Mouse (Mus musculus): Measurements from ENCODE around the gene Kdr. TPM values are rescaled to one million over a fixed set of nuclear protein-coding genes. Genes with fewer than 3 reads are reported as not detected.

Gene Kdr
- polyA plus RNA-seq, 1 experiment from 2014 or later, result 28.0 TPM

DNA sequence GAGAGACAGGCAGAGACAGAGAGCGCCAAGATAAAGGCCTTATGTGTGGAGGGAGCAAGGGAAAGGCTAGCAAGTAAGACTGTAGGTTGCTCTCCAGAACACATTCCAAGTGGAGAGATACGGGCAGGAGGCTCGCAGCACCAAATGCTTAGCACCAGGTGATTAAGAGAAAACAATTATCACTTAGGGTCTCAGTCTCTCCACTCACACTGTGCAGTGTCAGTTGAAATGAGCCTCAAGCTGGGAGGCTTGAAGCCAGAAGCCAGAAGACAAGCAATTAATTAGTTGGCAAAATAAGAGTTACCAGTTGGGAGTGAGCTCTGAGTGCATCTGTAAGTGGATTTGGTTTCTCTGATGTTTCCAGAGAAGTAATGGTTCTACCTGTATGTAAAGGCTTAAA is 24.0 kb downstream of the Kdr start:
- DNase-seq (ENCODE audit: low spot score) (no peak), ATAC-seq (replicated peaks; ENCODE audit: low FRiP score) (no peak)
- Histone ChIP-seq H3K27ac (ENCODE audit: low read depth, low read length) (no peak overlapping the region), H3K4me2 (no peak overlapping the region), H3K4me3 (ENCODE audit: low read depth, low read length) (no peak overlapping the region), H3K9me3 (ENCODE audit: control insufficient read depth, low read length) (no peaks in the 10 kb centered on the region), H3K27me3 (replicated peaks; ENCODE audit: control insufficient read depth, insufficient read depth, low read length) (no peaks in the 10 kb centered on the region), H3K4me1 (replicated peaks; ENCODE audit: control insufficient read depth, insufficient read depth, low read length) (no peaks in the 10 kb centered on the region), H3K36me3 (ENCODE audit: control insufficient read depth, insufficient read depth, low read length) (no peaks in the 10 kb centered on the region; the same call in 1 of the 2 replicates), H3K9ac (ENCODE audit: low read depth, low read length) (no peak overlapping the region)
- WGBS, result 72% methylated on average over 3 of the region's 3 CpGs

- H3K27ac ChIP-seq (ENCODE audit: low read depth, low read length), result no peak overlapping the region
- no peaks in the 10 kb centered on the region; the same call in 1 of the 2 replicates for H3K36me3 ChIP-seq (ENCODE audit: control insufficient read depth, insufficient read depth, low read length)
- no peaks in the 10 kb centered on the region for H3K9me3 ChIP-seq (ENCODE audit: control insufficient read depth, low read length)
- H3K4me2 ChIP-seq, result no peak overlapping the region
- H3K4me3 ChIP-seq (ENCODE audit: low read depth, low read length), result no peak overlapping the region
- ATAC-seq (replicated peaks; ENCODE audit: low FRiP score), result no peak
- no peak for DNase-seq (ENCODE audit: low spot score)
- no peaks in the 10 kb centered on the region for H3K27me3 ChIP-seq (replicated peaks; ENCODE audit: control insufficient read depth, insufficient read depth, low read length)
- no peaks in the 10 kb centered on the region for H3K4me1 ChIP-seq (replicated peaks; ENCODE audit: control insufficient read depth, insufficient read depth, low read length)
- WGBS, result 86% methylated on average over 8 of the region's 8 CpGs
- no peak overlapping the region for H3K9ac ChIP-seq (ENCODE audit: low read depth, low read length)
These were observed 26.0 kb downstream of the Kdr start for GRCm38 (mm10) chr5:75952131-75952795.

DNA sequence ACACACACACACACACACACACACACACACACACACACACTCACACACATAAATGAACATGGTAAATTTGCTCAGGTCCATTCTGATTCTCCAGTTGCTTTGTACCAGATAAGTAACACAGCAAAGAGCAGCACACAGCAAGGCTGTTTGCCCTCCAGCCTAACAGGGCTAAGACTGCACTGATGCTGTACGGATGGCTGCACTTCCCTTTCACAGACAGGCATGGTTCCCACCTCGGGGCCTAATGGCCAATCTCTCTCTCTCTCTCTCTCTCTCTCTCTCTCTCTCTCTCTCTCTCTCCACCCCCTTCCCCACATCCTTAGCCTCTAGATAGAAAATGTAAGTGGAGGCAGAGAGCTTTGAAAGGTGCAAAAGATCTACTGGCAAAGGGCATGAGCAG is 27.4 kb downstream of the Kdr start:
- Histone ChIP-seq H3K27me3 (replicated peaks; ENCODE audit: control insufficient read depth, insufficient read depth, low read length) (no peaks in the 10 kb centered on the region), H3K27ac (ENCODE audit: low read depth, low read length) (no peak overlapping the region), H3K4me3 (ENCODE audit: low read depth, low read length) (no peak overlapping the region), H3K36me3 (ENCODE audit: control insufficient read depth, insufficient read depth, low read length) (no peaks in the 10 kb centered on the region; the same call in 1 of the 2 replicates), H3K4me2 (no peak overlapping the region), H3K9ac (ENCODE audit: low read depth, low read length) (no peak overlapping the region), H3K4me1 (replicated peaks; ENCODE audit: control insufficient read depth, insufficient read depth, low read length) (no peaks in the 10 kb centered on the region), H3K9me3 (ENCODE audit: control insufficient read depth, low read length) (no peaks in the 10 kb centered on the region)
- no peak for DNase-seq (ENCODE audit: low spot score)
- 59% methylated on average over 2 of the region's 2 CpGs for WGBS
- ATAC-seq (replicated peaks; ENCODE audit: low FRiP score), result no peak

- no peak for DNase-seq (ENCODE audit: low spot score)
- Histone ChIP-seq H3K27ac (ENCODE audit: low read depth, low read length) (no peak overlapping the region), H3K9ac (ENCODE audit: low read depth, low read length) (no peak overlapping the region), H3K27me3 (replicated peaks; ENCODE audit: control insufficient read depth, insufficient read depth, low read length) (no peaks in the 10 kb centered on the region), H3K9me3 (ENCODE audit: control insufficient read depth, low read length) (no peaks in the 10 kb centered on the region), H3K4me1 (replicated peaks; ENCODE audit: control insufficient read depth, insufficient read depth, low read length) (no peaks in the 10 kb centered on the region), H3K36me3 (ENCODE audit: control insufficient read depth, insufficient read depth, low read length) (no peaks in the 10 kb centered on the region), H3K4me2 (no peak overlapping the region), H3K4me3 (ENCODE audit: low read depth, low read length) (no peak overlapping the region)
- 78% methylated on average over 4 of the region's 4 CpGs for WGBS
- ATAC-seq (replicated peaks; ENCODE audit: low FRiP score), result no peak
These were observed 32.9 kb downstream of the Kdr start for GRCm38 (mm10) chr5:75945394-75945793.

DNA sequence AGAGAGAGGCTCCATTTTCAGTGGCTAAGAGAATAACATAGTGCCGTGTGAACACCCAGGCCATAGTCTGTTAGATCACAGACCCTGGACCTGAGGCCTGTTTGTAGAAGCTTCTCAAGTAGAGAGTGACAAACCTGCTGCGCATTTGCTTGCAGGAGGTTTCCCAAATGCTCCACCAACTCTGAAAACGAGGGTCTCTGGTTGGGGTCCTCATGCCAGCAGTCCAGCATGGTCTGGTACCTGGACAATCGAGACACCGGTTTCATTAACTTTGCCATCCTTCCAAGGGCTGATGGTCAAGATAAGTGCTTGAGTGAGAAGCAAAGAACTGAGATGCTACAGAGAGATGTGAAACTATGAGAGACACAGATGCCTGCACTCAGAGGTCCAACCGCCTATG is 35.0 kb downstream of the Kdr start:
- H3K36me3 ChIP-seq (ENCODE audit: control insufficient read depth, insufficient read depth, low read length), result no peaks in the 10 kb centered on the region
- no peak overlapping the region for H3K4me2 ChIP-seq
- no peak for DNase-seq (ENCODE audit: low spot score)
- no peaks in the 10 kb centered on the region; the same call in 1 of the 2 replicates for H3K27me3 ChIP-seq (replicated peaks; ENCODE audit: control insufficient read depth, insufficient read depth, low read length)
- no peaks in the 10 kb centered on the region for H3K9me3 ChIP-seq (ENCODE audit: control insufficient read depth, low read length)
- ATAC-seq (replicated peaks; ENCODE audit: low FRiP score), result no peak
- WGBS, result 89% methylated on average over 6 of the region's 6 CpGs
- H3K9ac ChIP-seq (ENCODE audit: low read depth, low read length), result no peak overlapping the region
- H3K4me3 ChIP-seq (ENCODE audit: low read depth, low read length), result no peak overlapping the region
- H3K4me1 ChIP-seq (replicated peaks; ENCODE audit: control insufficient read depth, insufficient read depth, low read length), result peaks cover 3% of the 10 kb centered on the region; the same call in 1 of the 2 replicates
- H3K27ac ChIP-seq (ENCODE audit: low read depth, low read length), result no peak overlapping the region

- Histone ChIP-seq H3K4me1 (replicated peaks; ENCODE audit: control insufficient read depth, insufficient read depth, low read length) (peaks cover 3% of the 10 kb centered on the region; the same call in 1 of the 2 replicates), H3K4me3 (ENCODE audit: low read depth, low read length) (no peak overlapping the region), H3K36me3 (ENCODE audit: control insufficient read depth, insufficient read depth, low read length) (no peaks in the 10 kb centered on the region), H3K27ac (ENCODE audit: low read depth, low read length) (no peak overlapping the region), H3K9me3 (ENCODE audit: control insufficient read depth, low read length) (no peaks in the 10 kb centered on the region), H3K4me2 (no peak overlapping the region), H3K9ac (ENCODE audit: low read depth, low read length) (no peak overlapping the region), H3K27me3 (replicated peaks; ENCODE audit: control insufficient read depth, insufficient read depth, low read length) (no peaks in the 10 kb centered on the region; the same call in 1 of the 2 replicates)
- WGBS, result 81% methylated on average over 11 of the region's 11 CpGs
- ATAC-seq (replicated peaks; ENCODE audit: low FRiP score), result no peak
- no peak for DNase-seq (ENCODE audit: low spot score)
These were observed 36.3 kb downstream of the Kdr start for GRCm38 (mm10) chr5:75941775-75942580.

DNA sequence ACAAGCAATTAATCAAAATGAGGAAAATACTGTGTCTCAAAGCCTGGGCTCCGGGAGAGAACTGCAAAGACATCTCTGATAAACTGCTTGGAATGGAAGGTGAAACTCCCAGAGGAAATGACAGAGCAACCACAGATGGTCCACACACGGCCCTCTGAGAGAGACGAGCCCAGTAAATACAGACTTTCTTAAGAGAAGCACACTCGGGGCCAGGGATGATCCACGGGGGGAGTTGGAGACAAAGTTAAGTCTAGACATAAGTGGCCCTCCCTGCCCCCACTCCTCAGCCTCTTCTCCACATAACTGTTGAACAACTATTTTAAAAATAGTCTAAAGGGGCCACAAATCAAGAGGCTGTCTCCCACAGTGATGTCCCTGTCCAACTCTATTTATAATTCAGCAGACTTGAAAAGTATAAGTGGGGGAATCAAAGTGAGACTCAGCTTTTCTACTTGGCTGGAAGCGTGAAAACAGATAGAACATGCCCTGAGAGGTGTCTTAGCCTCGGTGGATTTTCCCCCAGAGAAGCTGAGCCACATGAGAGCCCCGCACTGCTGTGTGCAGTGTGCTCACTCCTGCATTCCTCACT is 39.0 kb downstream of the Kdr start:
- H3K4me2 ChIP-seq, result no peak overlapping the region
- H3K9ac ChIP-seq (ENCODE audit: low read depth, low read length), result no peak overlapping the region
- no peak overlapping the region for H3K4me3 ChIP-seq (ENCODE audit: low read depth, low read length)
- H3K27ac ChIP-seq (ENCODE audit: low read depth, low read length), result no peak overlapping the region
- H3K9me3 ChIP-seq (ENCODE audit: control insufficient read depth, low read length), result no peaks in the 10 kb centered on the region
- no peaks in the 10 kb centered on the region for H3K36me3 ChIP-seq (ENCODE audit: control insufficient read depth, insufficient read depth, low read length)
- 37% methylated on average over 8 of the region's 8 CpGs for WGBS
- H3K4me1 ChIP-seq (replicated peaks; ENCODE audit: control insufficient read depth, insufficient read depth, low read length), result peaks cover 3% of the 10 kb centered on the region; the same call in 1 of the 2 replicates
- H3K27me3 ChIP-seq (replicated peaks; ENCODE audit: control insufficient read depth, insufficient read depth, low read length), result no peaks in the 10 kb centered on the region; the same call in 1 of the 2 replicates
- ATAC-seq (replicated peaks; ENCODE audit: low FRiP score) (no peak), DNase-seq (ENCODE audit: low spot score) (no peak)

DNA sequence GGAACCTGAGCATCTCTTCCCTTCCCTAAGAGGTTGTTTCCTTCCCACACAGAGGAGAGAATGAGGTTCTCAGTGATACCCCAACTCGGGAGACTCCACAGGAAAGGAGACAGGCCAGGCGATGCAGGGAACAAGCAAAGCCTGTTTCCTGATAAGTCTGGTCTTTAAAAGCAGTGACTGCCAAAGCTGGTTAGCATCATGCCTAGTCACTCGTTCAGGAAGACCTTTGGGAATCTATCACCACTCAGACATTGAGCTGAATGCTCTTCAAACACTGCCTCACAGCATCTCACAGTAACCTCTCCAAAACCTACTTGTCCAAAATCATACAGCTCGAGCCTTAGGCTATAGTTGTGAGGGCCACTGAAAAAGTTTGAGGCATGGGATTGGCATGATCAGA is 40.2 kb downstream of the Kdr start:
- H3K4me3 ChIP-seq (ENCODE audit: low read depth, low read length), result no peak overlapping the region
- H3K36me3 ChIP-seq (ENCODE audit: control insufficient read depth, insufficient read depth, low read length), result no peaks in the 10 kb centered on the region
- no peak; the same call in 1 of the 2 replicates for ATAC-seq (replicated peaks; ENCODE audit: low FRiP score)
- H3K27me3 ChIP-seq (replicated peaks; ENCODE audit: control insufficient read depth, insufficient read depth, low read length), result no peaks in the 10 kb centered on the region; the same call in 1 of the 2 replicates
- DNase-seq (ENCODE audit: low spot score), result no peak
- no peak overlapping the region for H3K9ac ChIP-seq (ENCODE audit: low read depth, low read length)
- no peak overlapping the region for H3K27ac ChIP-seq (ENCODE audit: low read depth, low read length)
- H3K9me3 ChIP-seq (ENCODE audit: control insufficient read depth, low read length), result no peaks in the 10 kb centered on the region
- H3K4me2 ChIP-seq, result no peak overlapping the region
- peaks cover 8% of the 10 kb centered on the region for H3K4me1 ChIP-seq (replicated peaks; ENCODE audit: control insufficient read depth, insufficient read depth, low read length)
- WGBS, result 54% methylated on average over 4 of the region's 4 CpGs
